Mouse (Mus musculus) left cerebral cortex, adult 2 months (tissue): ENCODE results near the gene Vgll4. TPM values are rescaled to one million over a fixed set of nuclear protein-coding genes. Genes with fewer than 3 reads are reported as not detected.

Experiments
- DNase-seq, 2 experiments: peaks; one replicate each; pipeline ENCODE4 v3.0.0; 2021 to 2022; ENCODE audit warnings: low spot score in 2 of 2, mixed read lengths in 1 of 2; ENCODE audit errors: extremely low spot score in 1 of 2
- H3K27ac ChIP-seq: fragments of 200-600 bp; 2 replicates; pipeline ENCODE4 v1.8.1; 2022
- H3K4me3 ChIP-seq: fragments of 200-600 bp; 2 replicates; pipeline ENCODE4 v1.8.1; 2022
- CTCF ChIP-seq: fragments of 200-600 bp; IDR thresholded peaks from 2 replicates; pipeline ENCODE4 v1.8.1; 2022; ENCODE audit warnings: antibody characterized with exemption, mild to moderate bottlenecking, moderate library complexity
- intact Hi-C: fragments of 180-260 bp; cut with DNase I; formaldehyde crosslinking; loops from one replicate; pipeline ENCODE4 v1.15.1; 2025
- total RNA-seq, 2 experiments: library from RNA; stranded (reverse); gene quantifications; 2 replicates each; pipeline ENCODE4 v1.2.3; 2021

Vgll4 gene
- total RNA-seq, 2 experiments from 2014 or later, result 61.4 to 63.8 TPM

DNA sequence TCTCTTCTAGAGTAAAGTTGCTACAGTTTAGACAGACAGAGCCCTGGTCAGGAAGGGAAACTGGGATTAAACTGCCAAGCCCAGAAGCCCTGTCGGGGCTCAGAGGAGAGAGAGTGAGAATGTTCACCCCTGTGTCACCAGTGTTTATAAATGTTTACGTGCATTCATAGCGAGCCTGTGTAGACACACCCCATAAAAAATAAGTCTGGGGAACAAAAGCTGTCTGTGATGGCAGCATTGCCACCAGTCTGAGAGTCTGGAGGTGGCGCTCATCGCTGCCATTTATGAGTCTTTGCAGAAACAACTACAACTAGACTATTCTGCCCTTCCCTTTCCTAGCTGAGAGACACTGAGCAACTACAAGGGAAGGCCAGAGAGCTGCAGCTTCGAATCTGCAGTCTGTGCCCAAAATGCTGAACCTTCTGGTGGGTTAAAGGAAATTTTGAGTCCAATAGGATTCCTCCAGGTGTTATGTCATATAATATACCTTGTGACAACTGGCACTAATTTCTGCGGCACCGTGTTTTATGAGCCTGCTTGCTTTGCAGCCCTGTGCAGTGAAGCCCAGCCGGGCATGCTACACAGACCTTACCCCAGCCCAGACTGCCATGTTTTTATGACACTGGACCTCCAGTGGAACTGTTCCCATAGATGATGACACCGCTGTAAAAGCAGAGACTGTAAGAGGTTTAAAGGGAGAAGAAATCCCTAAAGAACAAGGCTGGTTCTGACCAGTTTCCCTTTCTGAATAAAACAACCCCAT lies 11.4 kb downstream of the Vgll4 start:
- Histone ChIP-seq H3K4me3 (no peak overlapping the region), H3K27ac (peak overlapping the region; percentile 40)
- intact Hi-C loops, result no loop called here
- DNase-seq, result no peak
- no peak; the same call in none of the 2 replicates for TF ChIP-seq CTCF

DNA sequence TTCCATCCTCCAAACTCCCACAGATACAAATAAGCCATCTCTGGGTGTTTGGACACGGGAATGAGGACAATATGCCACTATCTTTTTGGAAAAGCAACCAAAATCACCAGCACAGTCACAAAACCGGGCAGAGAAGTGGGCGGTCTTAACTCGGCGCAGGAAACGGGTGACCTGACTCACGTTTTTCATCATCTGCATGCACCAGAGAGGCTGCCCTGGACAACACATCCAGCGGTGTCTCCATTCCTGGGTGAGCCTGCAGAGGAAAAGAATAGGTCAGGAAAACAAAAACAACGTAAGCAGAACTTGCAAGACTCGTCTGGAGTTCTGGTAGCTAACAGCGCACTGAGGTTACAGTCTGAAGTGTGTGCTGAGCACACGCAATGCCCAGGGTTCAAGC lies 12.0 kb downstream of the Vgll4 start:
- intact Hi-C loops, result no loop called here
- no peak for DNase-seq
- Histone ChIP-seq H3K27ac (peak overlapping the region; percentile 19), H3K4me3 (no peak overlapping the region)
- TF ChIP-seq CTCF, result no peak

DNA sequence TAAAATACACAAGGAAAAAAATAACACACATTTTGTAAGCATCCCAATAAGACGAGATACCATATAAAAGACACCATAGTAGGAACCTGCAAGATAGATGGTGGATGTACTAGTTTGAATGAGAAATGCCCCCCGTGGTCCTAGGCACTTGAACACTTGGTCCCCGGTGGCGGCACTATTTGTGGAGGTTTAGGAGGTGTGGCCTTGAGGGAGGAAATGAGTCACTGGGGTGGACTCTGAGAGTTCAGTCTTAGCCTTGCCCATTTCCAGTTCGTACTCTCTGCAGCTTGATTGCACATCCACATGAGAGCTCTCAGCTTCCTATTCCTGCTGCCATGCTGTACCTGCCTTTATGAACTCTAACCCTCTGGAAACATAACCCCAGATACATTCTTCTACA lies 15.3 kb downstream of the Vgll4 start:
- no peak for TF ChIP-seq CTCF
- no peak for DNase-seq
- intact Hi-C loops, result no loop called here
- Histone ChIP-seq H3K27ac (no peak overlapping the region), H3K4me3 (no peak overlapping the region)

DNA sequence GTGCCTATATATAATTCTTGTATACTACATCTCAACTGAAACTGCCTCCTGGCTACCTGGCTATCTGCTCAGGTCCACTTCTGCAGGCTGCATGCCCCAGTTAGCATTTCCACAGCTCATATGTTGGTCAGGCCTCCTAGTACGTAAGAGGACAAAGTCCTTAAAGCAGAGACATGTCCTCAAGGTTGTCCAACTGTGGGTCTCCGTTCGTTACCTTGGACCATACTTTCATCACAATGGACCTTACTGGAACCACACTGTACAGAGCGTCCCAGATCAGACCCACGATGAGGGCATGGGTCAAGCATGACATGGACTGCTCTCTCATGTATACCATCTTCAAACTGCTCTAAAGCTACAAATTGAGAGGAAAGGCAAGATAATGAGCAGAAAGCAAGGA lies 16.2 kb downstream of the Vgll4 start:
- no peak for DNase-seq
- Histone ChIP-seq H3K27ac (no peak overlapping the region), H3K4me3 (no peak overlapping the region)
- TF ChIP-seq CTCF, result no peak
- intact Hi-C loops, result no loop called here

DNA sequence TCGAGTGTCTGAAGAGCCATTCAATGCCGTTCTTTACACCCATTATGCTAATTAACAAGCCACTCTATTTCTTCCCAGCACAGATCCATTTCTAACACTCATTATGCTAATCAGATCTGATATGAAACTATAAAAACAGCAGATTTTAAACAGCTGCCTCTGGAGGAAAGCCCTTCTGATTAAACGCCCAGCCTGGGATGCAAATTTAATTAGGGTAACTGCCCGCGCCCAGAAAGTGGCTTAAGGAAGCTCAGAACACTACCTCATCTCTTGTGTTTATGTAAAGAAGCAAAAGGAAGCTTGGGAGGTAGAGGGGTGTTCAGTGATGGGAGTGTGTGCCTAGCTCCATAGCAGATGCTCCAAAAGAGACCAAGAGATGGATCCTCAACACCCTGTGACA lies 17.4 kb downstream of the Vgll4 start:
- no peak for DNase-seq
- intact Hi-C loops, result no loop called here
- H3K4me3 ChIP-seq, result no peak overlapping the region
- no peak overlapping the region; the same call in 1 of the 2 replicates for H3K27ac ChIP-seq
- TF ChIP-seq CTCF, result no peak

DNA sequence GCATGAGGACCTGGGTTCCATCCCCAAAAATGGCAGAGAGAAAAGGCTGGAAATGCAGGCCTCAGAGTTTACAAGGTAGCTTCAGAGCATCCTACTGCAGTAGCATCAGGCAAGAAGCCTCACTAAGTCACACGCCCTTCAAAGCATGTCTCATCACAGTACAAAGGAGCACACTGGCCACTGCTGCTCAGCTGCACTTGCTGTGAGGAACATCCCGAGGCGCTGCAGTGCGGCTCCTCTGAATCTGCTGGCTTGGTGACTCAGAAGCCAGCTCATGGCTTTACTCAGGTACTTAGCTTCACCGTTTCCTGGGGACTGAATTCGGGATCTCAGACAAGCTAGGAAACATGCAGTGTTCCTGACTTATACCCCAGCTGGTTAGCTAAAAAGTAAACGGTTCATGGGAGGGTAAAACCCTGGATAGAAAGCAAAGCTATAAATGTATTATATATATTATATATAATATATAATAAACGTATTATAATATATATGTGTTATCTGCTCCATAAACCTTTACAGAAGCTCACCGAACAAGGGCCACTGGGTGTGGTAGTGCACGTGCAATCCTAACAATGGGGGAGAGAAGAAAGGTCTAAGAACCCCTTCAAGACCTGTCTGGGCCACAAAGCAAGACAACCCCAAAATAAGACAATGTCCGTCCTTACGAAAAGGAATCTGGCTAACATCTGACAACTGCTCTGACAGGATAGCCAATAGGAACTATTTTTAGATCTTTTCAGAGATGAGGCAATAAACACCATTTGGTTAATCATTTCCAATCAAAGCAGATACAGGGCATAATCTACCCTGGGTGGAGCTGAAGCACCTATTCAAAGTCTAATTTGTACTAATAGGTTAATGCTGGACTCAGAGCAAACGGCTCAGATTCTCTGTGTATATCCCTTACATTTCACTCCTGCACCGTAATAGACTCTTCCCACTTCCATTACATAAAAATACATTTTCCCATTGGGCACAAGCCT lies 25.0 kb downstream of the Vgll4 start:
- intact Hi-C loops, result no loop called here
- no peak for DNase-seq
- TF ChIP-seq CTCF, result no peak
- Histone ChIP-seq H3K27ac (no peak overlapping the region), H3K4me3 (no peak overlapping the region)

DNA sequence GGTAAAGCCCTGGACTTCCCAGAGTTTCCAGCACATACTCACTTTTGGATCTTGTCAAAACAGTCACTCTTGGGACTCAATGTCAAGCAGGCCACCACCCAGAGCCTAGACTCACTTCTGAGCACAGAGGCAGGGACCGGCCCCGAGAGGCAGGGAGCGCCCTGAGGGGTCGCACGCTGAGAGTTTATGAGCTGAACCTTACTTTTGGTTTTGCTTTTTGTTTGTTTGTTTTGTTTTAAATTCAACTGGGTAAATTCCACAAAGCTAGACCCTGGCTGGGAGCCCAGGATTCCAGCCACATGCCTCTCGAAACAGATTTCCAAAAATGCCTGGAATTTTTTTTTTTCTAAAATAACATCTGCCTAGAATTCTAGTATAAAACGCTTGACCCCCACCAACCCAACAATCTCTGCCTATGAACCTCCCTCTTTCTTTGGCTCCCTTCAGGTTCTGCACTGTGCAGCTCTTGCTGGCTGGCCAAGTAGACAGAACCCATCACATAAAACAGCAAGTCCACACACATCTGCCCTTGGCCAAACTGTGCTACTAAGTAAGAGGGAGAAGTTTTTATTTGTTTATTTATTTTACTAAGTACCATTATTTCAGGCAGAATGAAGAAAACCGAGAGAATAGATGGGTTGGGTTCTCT lies 28.5 kb downstream of the Vgll4 start:
- no peak for TF ChIP-seq CTCF
- Histone ChIP-seq H3K4me3 (no peak overlapping the region), H3K27ac (no peak overlapping the region)
- intact Hi-C loops, result no loop called here
- no peak for DNase-seq

DNA sequence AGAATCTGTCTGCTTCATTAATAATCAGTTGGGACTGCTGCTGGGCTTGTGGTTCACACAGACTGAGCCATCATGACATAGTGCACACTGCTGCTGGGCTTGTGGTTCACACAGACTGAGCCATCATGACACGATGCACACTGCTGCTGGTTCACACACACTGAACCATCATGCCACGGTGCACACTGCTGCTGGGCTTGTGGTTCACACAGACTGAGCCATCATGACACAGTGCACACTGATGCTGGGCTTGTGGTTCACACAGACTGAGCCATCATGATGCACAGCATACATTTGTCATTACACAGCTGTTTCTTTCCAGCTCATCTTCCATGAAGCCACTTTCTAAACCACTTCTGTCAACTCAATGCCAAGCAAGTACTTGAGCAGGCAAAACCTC lies 30.1 kb downstream of the Vgll4 start:
- intact Hi-C loops, result no loop called here
- no peak overlapping the region for H3K27ac ChIP-seq
- TF ChIP-seq CTCF, result no peak

DNA sequence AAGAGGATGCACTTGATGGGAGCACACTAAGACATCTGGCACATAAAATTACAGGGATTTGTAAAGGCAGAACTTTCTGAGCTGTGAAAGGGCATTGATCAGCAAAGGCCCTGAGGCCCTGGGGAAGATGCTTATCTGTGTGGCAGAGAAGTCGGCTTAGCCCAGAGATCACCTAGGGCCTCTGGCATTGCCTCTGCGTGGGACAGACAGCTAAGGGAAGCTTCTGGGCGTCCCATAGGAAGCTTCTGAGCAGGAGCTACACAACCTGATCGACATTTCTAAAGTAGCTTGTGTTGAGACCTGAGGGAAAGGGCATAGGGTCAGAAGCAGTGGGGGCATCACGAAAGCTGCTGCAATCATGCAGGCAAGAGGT lies 32.9 kb downstream of the Vgll4 start:
- Histone ChIP-seq H3K27ac (no peak overlapping the region), H3K4me3 (no peak overlapping the region)
- intact Hi-C loops, result no loop called here
- no peak for TF ChIP-seq CTCF
- no peak for DNase-seq

More for the DNA sequence above, 30.1 kb downstream of the Vgll4 start:
- H3K4me3 ChIP-seq, result no peak overlapping the region
- DNase-seq, result no peak

DNA sequence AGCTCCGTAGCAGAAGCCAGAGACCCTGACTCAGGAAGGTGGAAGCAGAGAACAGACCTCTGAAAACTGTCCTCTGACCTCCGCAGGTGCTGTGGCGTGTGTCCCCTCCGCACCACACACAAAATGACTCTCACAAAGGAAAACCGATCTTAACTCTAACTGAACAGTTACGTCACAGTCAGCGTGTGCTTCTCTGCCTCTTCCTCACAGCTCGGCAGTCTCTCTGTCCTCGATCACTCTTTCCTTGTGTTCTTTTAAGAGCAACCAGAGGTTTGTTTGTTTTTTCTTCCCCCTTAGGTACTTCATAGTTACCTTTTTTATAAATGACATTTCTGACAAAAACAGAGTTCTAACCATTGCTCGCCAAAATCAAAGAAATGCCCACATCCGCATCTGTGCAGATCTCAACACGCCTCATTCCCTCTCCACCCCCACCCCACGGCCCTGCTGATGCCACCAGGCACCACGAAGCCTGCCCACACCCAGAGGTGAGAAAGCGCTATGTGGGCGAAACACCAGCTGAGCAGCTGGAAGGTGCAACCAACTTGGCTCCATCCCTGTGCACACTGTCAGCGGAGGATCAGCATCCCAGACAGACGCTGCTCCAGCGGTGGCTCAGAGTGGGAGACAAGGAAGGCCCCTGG lies 33.4 kb downstream of the Vgll4 start:
- no peak overlapping the region for H3K27ac ChIP-seq
- intact Hi-C loops, result no loop called here
- H3K4me3 ChIP-seq, result no peak overlapping the region
- DNase-seq, result peak in 1 of 2 experiments; percentile 60
- no peak for TF ChIP-seq CTCF

DNA sequence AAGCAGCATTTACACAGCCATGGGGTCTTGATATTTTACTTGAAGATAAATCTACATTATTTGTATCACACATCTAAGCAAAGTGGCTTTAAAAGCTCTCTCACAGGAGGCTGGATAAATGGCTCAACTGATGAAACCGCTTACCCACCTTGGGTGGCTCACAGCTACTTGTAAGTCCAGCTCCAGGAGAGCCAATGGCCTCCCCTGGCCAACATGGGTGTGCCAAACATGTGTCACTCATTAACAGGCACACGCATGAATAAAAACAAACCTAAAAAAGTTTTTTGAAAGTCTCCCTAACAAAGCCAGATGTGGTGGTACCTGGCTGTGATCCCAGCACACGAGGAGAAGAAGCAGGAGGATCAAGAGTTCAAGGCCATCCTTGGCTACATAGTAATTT lies 34.4 kb downstream of the Vgll4 start:
- no peak overlapping the region for H3K27ac ChIP-seq
- TF ChIP-seq CTCF, result no peak
- no peak for DNase-seq
- H3K4me3 ChIP-seq, result no peak overlapping the region
- intact Hi-C loops, result no loop called here
